Mouse (Mus musculus) right cerebral cortex, postnatal 4 days (tissue): Measurements from ENCODE around the gene Fhad1.
A peak's percentile ranks its signal among the peaks of the same experiment; 100 is the strongest.

ENCODE experiments used
- DNase-seq: peaks from one replicate; pipeline ENCODE4 v3.0.0-alpha.2; 2022

Gene Fhad1

DNA sequence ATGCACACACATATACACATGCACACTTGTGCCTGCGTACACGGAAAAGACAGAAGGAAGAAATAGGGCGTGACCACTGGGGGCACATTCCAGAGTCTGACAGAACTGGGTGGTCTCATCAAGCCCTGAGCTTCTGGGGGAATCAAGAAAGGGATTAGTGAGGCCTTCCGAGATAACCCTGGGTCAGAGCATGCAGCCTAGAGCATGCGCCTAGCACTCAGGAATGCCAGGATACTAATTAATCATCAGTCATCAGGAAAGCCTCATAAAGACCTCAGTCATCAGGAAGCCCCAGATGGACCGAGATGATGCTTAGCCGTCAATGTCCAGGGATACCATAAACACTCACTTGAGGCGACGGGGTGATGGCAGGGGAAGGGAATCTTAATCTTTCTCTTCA, 135.0 kb downstream of the Fhad1 start:
- no peak for DNase-seq

DNA sequence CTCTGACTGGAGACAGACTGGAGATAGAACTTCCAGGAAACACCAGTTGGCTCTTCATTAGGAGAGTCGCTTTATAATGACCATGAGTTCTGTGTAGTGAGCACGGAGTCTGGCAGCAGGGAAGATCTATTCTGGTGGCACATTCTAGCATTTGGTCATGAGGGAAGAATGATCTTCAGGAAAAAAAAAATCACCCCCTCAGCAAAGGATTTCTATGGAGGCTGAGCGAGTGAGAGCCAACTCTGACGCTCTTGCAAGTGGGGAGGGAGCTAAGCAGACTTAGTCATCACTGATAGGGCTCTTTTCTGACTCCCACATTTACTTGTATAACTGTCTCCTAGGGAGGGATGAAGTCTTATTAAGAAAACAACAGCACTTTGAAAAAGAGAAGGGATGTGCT, 135.8 kb downstream of the Fhad1 start:
- no peak for DNase-seq

DNA sequence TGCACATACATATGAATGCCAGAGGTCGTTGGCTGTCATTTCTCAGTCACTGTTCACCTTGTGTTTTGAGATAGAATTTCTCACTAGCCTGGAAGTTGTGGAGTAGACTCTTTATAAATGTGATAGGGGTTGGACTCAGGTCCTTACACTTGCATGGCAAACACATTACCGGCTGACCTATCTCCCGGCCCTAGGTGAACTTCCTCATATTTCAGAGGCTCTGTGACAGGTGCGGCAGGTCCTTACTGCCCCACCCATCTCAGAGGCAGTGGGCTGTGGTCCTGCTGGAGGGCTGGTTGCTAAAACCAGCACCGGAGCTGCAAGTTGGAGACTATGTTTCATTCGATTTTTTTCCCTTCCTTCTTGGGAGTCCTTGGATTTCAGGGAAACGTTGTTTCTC, 136.3 kb downstream of the Fhad1 start:
- no peak for DNase-seq

DNA sequence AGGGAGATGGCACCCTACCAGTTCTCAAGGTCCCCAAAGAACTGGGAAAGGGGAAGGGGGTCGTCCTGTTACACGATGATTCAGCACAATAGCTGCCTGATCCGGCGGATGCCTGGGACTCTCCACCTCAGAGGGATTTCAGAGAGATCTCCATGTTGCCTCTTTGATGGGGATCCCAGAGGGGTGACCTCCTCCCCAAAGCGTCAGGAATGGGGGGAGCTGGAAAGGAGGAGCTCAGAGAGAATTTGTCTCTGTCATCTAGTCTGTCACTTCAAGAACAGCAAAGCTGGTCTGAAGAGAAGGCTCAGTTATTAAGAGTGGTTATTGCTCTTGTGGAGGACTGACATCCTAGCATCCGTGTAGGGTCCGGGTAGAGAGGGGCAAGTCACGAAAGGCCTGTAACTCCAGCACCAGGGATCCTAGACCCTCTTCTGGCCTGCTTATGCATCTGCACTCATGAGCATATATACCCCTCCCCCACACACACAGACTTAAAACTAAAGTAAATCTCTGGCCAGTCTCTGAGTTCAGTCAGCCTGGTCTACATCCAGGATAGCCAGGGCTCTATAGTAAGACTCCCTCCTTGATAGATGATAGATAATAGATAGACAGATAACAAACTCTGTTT, 139.3 kb downstream of the Fhad1 start:
- DNase-seq = no peak

DNA sequence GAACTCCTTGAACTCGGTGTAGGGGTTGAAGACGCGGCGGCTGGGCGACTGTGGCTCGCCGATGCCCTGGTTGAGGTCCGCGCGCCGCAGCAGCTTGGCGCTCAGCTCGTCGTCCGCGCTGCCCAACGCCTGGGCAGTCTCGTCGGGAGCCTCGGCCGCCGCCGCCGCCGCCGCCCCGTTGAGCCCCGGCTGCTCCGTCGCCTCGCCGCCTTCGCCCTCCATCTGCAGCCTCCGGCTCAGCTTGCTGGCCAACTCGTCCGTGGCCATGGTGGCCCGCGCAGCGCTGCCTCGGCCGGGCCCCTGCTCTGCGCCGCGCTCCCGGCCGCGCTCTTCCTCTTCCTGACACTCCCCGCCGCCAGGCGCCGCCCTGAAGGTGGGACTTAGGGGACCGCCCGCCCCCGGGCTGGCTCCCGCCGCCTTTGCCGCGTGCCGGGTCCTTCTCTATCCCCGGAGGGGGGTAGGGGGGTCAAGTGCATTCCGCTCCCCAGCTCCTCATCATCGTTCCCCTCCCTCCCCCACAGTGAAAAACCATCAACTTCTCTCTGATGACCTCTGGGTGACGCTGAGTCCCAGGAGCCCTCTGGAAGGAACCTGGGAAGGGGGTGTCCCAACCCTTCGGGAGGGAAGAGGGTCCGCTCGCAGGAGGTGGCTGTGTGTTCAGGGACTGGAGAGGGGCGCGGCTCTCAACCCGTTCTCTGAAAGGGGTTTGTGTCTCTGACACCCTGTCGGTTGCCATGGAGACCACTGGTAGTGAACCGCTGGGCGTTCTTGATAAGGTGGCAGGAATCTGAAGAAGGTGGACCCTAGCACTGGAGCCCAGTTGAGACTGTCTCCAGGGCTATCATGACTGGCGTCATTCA, 140.1 kb downstream of the Fhad1 start, which contains the start of gene Efhd2:
Efhd2 (minus strand) TSS at position 320 of the 860 bp plus-strand sequence.
- peak; percentile 80 for DNase-seq

DNA sequence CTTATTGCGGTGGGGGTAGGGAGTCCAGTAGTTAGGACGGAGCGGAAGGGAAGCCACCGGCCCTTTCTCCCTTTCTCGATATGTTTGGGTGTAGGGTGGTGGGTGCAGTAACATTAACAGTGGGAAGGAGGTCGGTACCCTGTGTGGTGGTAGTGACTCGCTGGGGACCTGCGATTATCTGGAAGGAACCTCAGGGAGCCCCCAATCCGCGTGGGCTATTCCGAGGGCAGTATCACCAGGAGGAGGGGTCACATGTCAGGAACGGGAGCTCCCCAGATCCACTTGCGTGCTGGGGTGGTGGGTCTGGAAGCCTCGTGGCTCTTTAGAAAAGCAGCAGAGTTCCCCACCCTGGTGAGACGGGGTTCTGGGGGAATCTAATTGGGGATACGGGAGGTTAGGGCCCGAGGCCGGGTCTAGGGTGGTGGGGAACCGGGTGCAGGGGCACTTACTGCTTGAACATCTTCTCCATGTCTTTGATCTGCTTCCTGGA, 140.7 kb downstream of the Fhad1 start:
- DNase-seq = no peak

DNA sequence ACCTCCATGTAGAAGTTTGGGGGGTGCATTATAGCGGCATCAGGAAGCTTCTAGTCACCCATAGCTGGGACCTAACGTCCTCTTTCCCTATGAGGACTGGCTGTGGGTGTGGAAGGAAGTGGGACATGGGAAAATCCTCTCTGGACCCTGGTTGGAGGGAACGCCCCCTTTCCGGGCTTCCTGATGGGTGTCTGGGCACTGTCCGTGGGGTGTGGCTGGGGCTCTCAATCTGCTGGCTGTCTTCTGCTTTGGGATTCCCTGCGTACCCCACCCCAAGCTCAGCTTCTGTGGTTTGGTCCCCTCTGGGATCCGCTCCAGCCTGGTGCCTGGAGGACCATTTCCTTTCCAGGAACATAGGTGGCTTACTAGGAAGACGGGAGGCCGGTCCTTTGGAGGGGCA, 141.9 kb downstream of the Fhad1 start:
- no peak for DNase-seq

DNA sequence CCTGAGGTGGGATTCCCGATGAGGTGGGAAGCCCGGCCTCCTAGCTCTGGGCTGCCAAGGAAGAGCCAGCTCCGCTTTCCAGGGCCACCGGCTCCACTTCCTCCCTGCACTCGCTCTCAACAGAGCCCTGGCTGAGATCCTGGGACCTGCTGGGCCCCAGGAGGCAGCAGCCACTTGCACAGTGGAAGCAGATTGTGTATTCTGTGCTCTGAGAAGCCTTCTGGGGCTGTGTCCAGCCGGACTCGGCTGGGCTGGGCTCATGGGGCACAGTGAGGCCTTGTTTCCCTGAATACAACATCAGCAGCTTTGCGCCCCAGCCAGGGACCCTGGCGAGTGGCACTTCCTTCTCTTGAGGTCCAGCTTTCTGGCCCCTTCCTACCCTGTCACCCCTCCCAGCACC, 143.0 kb downstream of the Fhad1 start:
- DNase-seq = peak; percentile 47

DNA sequence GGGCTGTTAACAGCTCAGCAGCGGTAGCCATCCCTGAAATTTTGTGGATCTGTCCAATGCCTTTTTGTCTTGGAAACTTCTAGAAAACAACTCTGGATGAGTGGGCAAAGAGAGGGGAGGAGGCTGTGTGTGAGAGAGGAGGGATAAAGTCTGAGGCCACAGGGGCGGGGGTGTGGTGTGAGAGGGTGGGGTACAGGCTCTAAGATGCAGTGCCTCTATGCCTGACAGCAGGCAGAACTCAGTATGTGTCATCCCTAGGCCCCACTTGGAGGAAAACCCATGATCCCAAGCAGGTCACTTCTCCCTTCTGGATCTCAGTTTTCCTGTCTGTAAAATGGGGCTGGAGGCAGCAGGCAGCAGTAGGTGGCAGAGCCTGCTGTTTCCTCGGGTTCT, 143.6 kb downstream of the Fhad1 start:
- DNase-seq = no peak

DNA sequence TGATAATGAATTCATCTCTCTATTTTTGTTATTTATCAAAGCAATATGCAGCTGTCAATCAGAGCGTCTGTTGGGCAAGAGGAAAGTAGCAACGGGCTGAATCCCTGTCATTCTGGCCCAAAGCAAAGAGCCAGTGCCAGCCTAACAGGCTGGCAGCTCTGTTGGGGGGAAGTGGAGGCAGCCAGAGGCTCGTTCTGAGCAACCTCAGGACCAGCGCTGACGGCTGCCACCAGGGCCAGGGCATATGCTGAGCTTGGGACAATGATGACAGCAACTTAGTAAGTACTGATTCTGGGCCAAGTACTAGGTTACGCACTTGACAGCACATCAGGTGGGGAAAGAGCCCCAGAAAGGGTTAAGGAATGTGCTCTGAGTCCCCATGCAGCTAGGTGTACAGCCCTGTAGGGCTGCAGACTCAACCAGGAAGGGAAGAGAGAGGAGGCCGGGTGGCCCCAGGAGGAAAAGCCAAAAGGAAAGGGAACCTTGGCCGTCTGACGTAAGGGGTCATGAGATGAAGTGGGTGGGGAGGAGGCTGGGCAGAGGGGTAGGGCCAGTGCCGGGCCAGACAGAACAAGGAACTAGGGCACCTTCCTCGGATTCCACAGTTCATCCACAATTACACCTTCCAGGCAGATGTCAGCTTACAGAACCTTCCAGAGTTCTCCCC, 144.1 kb downstream of the Fhad1 start:
- no peak for DNase-seq

DNA sequence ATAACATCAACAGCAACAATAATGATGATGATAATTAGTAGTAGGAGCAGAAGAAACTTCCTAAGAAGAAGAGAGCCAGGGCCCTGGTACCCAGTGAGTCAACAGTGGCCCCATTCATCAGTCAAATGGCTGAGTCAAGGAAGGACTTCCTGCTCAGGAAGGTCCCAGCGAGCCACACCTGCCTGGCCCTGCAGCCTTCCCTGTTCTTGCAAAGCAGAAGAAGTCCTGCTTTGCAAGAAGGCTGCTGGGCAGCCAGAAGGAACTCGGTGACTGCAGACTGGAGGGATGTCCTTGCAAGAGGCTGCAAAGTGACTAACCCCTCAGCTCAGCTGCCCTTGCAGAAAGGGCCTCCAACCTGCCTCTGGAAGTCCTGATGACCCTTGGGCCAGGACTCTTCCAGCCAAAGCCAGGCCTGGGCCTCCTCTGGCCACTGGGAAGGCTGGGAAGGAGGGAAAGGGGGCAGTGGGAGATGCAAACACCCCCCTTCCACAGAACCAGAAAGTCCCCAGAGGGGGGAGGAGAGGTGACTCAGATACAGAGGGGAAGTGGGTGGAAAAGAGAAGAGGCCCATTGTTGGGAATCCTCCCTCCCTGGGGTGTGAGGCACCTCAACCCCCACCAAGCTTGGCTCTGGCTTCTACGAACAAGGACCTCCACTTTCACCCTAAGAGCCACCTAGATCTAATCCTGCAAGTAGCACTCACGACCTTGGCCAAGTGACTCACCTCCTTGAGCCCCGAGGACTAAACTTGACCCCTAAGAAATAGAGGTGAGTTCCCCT, 145.3 kb downstream of the Fhad1 start:
- no peak for DNase-seq

DNA sequence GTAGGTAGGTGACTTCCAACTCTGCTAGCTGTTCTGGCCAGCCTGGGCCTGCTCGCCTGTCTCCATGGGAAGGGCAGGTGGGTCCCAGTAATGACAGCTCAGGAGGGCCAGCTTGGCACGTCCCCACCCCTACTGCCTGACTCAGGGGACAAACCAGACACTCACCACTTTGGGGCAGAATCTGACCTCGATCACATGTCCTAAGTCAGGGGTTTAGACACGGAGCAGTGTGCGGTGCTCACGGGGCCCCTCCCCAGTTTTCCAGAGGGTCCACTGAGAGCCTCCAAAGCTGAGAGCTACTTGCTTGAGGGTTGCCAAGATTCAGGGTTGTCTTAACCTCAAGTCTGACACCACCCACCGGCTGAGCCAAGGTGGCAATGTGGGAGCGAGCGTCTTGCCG, 146.8 kb downstream of the Fhad1 start:
- DNase-seq = no peak

DNA sequence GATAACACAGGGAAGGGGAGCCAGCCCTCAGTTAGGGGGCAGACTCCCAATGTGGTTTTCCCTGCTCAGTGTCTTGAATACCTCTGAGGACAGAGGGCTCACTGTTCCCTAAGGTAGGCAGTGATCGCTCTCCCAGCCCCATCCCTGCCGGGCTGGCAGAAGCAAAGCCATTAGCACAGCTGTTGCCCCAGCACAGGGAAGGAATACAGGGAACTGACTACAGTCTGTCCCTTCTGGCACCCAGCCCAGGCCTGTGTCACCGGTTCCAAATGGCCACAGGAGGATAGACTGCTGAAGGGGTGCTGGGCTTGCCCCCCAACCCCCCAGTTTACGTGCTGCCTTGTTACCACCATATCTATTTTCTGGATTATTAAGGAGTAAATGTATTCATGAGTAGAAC, 147.4 kb downstream of the Fhad1 start:
- DNase-seq = peak; percentile 73

DNA sequence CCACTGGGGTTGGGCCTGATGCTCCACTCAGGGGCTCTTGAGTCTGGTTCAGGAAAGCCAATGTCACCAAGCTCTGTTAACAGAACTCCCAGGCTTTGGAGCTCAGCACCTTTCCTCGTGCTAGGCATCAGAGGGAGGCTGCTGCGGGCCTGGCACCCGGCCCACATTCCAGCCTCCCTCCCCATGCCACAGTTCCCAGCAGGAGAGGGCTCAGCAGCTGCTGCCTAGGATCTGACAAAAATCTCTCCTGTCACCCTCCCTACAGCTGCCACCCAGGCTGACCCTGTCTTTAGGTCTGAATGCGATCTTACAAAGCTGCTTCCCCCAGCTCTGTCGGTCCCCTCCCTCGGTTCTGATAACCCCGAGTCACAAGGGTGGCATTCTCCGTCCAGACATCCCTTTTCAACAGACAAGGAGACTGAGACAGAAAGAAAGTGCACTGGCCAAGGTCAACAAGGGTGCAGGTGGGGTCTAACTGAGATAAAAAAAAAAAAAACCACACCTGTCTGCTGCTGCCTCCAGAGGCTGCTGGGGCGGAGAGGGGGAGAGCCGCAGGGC, 147.9 kb downstream of the Fhad1 start:
- DNase-seq = no peak

DNA sequence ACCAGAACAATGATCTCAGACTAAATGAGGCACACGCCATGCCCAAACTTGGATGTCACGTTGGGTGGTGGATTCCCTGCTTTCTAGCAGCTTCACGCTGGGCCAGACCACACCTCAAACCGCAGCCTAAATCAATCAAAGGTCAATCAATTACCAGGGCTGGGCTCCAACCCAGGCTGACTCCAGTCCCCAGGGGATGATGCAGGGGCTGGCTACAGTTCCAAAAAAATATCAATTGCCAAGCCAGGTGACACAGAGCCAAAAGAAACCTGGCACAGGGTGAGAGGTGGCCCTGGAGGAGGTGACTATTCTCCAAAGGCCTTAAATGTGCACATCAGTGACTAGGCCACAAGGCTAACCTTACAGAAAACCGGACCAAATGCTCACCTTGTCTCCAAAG, 149.3 kb downstream of the Fhad1 start:
- DNase-seq = no peak

DNA sequence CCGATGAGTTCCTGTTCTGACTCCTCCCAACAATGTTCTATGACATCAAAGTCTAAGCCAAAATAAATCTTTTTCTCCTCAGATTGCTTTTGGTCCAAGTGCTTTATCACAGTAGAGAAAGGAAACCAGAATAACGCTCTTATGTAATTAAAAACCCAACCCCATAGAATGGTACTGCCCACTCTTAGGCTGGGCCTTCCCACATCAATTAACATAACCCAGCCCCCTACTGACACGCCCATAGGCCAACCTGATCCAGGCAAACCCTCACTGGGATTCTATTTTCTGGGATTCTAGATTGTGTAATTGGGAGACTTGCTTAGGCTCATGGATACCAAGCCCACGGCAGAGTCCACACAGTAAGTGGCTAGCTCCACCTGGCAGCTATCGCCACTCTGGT, 149.9 kb downstream of the Fhad1 start:
- DNase-seq = no peak

DNA sequence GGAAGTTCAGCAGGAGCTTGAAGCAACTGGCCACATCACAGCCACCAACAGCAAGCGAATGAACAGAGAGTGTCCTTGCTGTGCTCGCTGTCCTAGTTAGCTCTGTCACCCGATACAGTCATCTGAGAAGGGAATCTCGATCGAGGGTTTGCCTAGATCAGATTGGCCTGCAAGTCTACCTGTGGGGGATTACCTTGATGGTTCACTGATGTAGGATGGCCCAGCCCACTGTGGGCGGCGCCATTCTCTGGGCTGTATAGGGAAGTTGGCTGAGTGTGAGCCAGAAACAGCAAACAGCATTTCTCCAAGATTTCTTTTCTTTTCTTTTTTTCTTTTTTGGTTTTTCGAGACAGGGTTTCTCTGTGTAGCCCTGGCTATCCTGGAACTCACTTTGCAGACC, 150.4 kb downstream of the Fhad1 start:
- no peak for DNase-seq

DNA sequence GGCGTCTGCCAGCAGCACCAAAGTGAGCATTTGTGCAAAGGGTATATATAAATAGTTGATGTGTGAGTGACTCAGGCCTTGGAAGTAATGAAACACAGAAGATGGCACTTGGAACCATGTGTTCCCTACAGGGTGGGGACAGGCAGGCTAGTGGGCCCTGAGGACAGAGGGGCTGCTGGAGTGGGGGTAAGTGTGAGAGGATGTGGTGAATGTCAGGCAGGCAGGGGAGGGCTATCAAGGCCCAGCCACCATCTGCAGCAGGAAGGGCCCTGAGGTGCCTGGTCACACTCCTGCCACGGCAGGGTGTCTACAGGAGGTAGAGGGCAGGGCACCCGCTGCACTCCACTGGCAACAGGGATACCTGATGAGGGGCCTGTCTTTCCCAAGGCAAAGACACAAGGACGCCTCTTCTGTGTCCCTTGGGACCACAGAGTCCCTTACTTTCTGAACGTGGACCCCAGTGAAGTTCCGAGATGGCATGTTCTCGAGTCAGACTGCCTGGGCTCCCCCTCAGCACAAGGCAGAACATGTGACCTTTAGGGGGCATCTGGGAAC, 151.1 kb downstream of the Fhad1 start:
- DNase-seq = no peak

DNA sequence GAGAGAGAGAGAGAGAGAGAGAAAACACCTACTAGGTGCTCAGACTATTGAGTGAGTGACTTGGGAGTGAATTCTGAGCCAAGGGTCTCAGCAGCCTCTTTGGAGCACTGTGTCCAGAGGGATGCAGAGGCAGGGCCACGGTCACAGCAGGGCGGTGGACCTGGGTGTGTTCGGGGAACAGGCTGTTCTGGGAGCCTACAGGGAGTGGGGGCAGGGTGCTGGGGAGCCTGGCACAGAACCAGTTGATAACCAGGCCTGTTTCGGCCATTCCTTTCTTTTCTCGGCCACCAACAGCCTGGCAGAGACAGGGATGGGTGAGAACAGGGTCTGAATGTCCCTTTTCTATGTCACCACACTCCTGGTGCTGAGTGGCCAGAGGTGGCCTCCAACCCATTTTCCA, 152.0 kb downstream of the Fhad1 start:
- no peak for DNase-seq

DNA sequence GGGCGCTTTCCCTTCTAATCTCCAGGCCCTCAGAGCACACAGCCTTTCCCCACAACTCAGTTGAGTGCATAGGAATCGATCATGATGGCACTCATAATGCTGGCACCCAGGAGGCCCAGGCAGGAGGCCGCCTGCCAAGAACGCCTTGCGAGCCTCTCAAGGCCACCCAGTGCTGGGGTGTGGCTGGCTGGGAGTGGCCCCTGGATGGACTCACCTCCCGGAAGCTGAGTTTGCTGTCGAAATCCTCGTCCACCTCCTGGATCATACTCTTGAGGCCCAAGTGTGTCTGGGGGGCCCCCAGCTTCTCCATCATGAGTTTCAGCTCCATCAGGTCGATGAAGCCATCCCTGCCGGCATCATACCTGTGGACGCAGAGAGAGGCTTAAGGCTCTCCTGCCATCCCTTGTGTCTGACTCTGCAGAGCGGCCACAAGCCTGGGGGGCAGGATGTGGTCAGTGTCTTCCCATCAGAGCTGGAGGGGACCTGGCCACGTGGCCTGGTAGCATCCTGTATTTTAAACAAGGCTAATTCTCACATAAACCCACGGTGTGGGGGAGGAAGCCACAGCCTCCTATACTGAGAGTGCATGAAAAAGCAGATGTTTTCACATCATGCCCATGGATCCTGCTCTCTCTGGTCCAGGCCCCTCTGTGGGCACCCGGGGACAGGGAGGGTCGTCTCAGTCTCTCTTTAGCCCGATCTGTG, 153.1 kb downstream of the Fhad1 start:
- DNase-seq = no peak

DNA sequence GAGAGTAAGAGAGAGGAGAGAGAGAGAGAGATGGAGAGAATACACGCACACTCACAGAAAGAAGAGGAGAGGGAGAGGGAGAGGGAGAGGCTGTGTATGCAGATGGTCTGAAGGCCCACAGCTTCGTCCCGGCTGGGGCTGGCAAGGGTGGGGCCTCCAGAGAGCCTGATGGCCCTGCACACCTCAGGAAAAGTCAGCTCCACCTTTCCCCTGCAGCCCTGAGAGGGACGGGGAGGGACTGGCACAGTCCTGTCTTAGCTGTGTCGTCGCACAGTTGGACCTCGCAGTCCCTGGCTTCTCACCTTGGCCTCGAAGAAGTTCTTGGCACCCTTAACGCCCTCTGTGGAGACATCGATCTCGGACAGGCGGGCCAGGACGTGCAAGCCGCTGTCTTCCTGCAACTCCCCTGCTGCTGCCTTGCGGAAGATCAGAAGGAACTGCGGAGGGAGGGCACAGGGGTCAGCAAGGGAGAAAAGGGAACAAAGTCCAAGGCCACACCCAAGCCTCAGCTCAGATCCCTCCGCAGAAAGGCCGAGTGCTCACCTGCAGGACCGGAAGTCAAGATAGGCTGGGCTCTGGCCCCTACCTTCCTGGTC, 154.5 kb downstream of the Fhad1 start:
- no peak for DNase-seq
